9 mouse cellular contexts compared by ENCODE assay signal in the genomic region with DNA sequence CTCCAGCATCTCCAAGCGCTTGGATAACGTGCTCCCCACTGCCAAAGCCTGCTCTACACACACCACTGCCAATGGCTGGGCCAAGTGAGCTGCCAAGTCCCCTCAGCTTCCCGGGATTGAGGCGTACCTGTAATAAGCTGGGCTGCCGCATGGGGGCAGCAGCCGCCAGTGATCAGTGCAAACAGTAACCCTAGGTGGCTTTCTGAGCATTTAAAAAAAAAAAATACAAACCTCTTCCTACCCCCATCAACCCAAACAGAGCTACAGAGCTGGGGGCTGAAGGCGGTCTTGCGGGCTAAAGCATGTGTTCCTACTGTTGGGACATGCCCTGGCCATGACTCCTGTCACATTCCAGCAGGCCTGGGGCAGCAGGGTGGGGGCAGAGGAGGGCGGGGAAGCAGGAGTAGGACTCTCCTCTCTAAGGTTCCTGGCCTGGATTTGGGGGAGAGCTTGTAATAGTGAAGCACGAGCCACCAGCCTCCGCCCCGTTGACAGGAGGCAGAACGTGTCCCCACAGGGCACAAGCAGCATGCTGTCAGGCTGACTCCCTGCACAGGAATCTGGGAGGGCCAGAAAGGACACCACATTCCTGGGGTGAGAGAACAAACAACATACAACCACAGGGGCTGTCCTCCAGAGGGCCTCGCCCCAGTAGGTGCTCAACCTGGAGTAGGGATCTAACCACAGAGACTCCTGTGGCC. TPM values are rescaled to one million over a fixed set of nuclear protein-coding genes. Genes with fewer than 3 reads are reported as not detected.
DNase-seq lines count a peak whose midpoint lies in the region; ATAC-seq and TF ChIP-seq lines count a peak whose summit lies in the region.
"Had no signal": no experiment of that assay in that cellular context is flagged by ENCODE, and none has a peak within 500 bp of the region (broad histone marks: within the 10 kb centered on the region; RNA-seq: fewer than 3 reads in every experiment).

No protein-coding gene starts in this region.

- H3ac ChIP-seq in C2C12 (ENCODE audit: control insufficient read depth, insufficient read length, low read depth) = peak overlapping the region; percentile 38

- ATAC-seq in embryonic facial prominence, embryonic 15.5 days (ENCODE audit: insufficient number of reproducible peaks, low FRiP score, low TSS enrichment, low read depth) = peak; percentile 43
- peak; percentile 23; the same call in 1 of the 2 replicates for ATAC-seq in heart, embryonic 15.5 days (replicated peaks; ENCODE audit: insufficient number of reproducible peaks, insufficient read depth, low FRiP score, low read depth)
- ATAC-seq in liver, embryonic 13.5 days (ENCODE audit: low read depth) = peak; percentile 30; the same call in 1 of the 2 replicates

- peak; percentile 79 for DNase-seq in adrenal gland, postnatal 25 days
- peak; percentile 86 for DNase-seq in kidney, postnatal 14 days
- peak; percentile 55 for DNase-seq in liver, embryonic 13.5 days
- peak; percentile 78 for DNase-seq in neural tube, embryonic 10.5 days (ENCODE audit: extremely low spot score, low spot score)
- DNase-seq in thymus, adult 18-20 months = peak; percentile 46 to 47

- TF ChIP-seq CTCF in C2C12 (IDR thresholded peaks at IDR 0.05; ENCODE audit: control insufficient read depth, insufficient read depth, insufficient read length) = peak; percentile 67

- H3K27ac ChIP-seq in embryonic facial prominence, embryonic 15.5 days (replicated peaks) = peak overlapping the region; percentile 77
- peak overlapping the region; percentile 49 for H3K27ac ChIP-seq in heart, embryonic 15.5 days
- no peak overlapping the region for H3K27ac ChIP-seq in liver, embryonic 13.5 days

- H3K4me1 ChIP-seq in embryonic facial prominence, embryonic 15.5 days = peaks cover 51% of the 10 kb centered on the region
- H3K4me1 ChIP-seq in heart, embryonic 15.5 days (replicated peaks) = peaks cover 32% of the 10 kb centered on the region
- peaks cover 10% of the 10 kb centered on the region; the same call in 1 of the 2 replicates for H3K4me1 ChIP-seq in liver, embryonic 13.5 days (replicated peaks)

- no peak overlapping the region for H3K4me3 ChIP-seq in C2C12 (ENCODE audit: insufficient read depth, poor library complexity, severe bottlenecking)
- H3K4me3 ChIP-seq in embryonic facial prominence, embryonic 15.5 days (replicated peaks) = no peak overlapping the region
- no peak overlapping the region for H3K4me3 ChIP-seq in heart, embryonic 15.5 days
- no peak overlapping the region for H3K4me3 ChIP-seq in liver, embryonic 13.5 days (replicated peaks)
- H3K4me3 ChIP-seq: erythroblast, embryonic 14.5 days had no signal

- peaks cover 47% of the 10 kb centered on the region for H3K79me3 ChIP-seq in C2C12 (ENCODE audit: low read depth)

- H3K27me3 ChIP-seq in C2C12 (ENCODE audit: control insufficient read depth, insufficient read depth, insufficient read length) = no peaks in the 10 kb centered on the region
- H3K27me3 ChIP-seq in embryonic facial prominence, embryonic 15.5 days = no peaks in the 10 kb centered on the region
- no peaks in the 10 kb centered on the region for H3K27me3 ChIP-seq in heart, embryonic 15.5 days
- no peaks in the 10 kb centered on the region for H3K27me3 ChIP-seq in liver, embryonic 13.5 days

- H3K9me3 ChIP-seq in embryonic facial prominence, embryonic 15.5 days (replicated peaks) = no peaks in the 10 kb centered on the region
- no peaks in the 10 kb centered on the region for H3K9me3 ChIP-seq in heart, embryonic 15.5 days (replicated peaks)
- H3K9me3 ChIP-seq in liver, embryonic 13.5 days (replicated peaks) = no peaks in the 10 kb centered on the region

- peaks cover 81% of the 10 kb centered on the region for H3K79me2 ChIP-seq in C2C12 (ENCODE audit: control insufficient read depth, insufficient read depth)

- no peak overlapping the region for H3K9ac ChIP-seq in embryonic facial prominence, embryonic 15.5 days
- no peak overlapping the region for H3K9ac ChIP-seq in heart, embryonic 15.5 days
- H3K9ac ChIP-seq in liver, embryonic 13.5 days = no peak overlapping the region

- peaks cover 74% of the 10 kb centered on the region for H3K36me3 ChIP-seq in C2C12 (ENCODE audit: control insufficient read depth, insufficient read depth)
- H3K36me3 ChIP-seq in embryonic facial prominence, embryonic 15.5 days = peaks cover 74% of the 10 kb centered on the region
- H3K36me3 ChIP-seq in heart, embryonic 15.5 days = peaks cover 47% of the 10 kb centered on the region
- H3K36me3 ChIP-seq in liver, embryonic 13.5 days = peaks cover 83% of the 10 kb centered on the region

- 10% methylated on average over 14 of the region's 14 CpGs for WGBS in embryonic facial prominence, embryonic 15.5 days
- WGBS in heart, embryonic 15.5 days = 18% methylated on average over 14 of the region's 14 CpGs
- 33% methylated on average over 14 of the region's 14 CpGs for WGBS in liver, embryonic 13.5 days (ENCODE audit: insufficient replicate concordance)

- H3K4me2 ChIP-seq in embryonic facial prominence, embryonic 15.5 days (replicated peaks) = no peak overlapping the region
- H3K4me2 ChIP-seq in heart, embryonic 15.5 days = no peak overlapping the region
- no peak overlapping the region for H3K4me2 ChIP-seq in liver, embryonic 13.5 days

TF ChIP-seq in C2C12, 6 proteins besides CTCF, POLR2A, EP300 and RAD21:
- TF ChIP-seq MYOD1 (IDR thresholded peaks at IDR 0.05; ENCODE audit: control insufficient read depth, insufficient read length, low read depth) (peak; percentile 14), MYOG (IDR thresholded peaks at IDR 0.05; ENCODE audit: control insufficient read depth, extremely low read depth, insufficient read length) (no peak), MAX (IDR thresholded peaks at IDR 0.05) (peak; percentile 96), CEBPB (IDR thresholded peaks at IDR 0.05; ENCODE audit: low read depth) (no peak), FOSL1 (IDR thresholded peaks at IDR 0.05; ENCODE audit: insufficient read depth, low read length, poor library complexity, severe bottlenecking) (no peak)

RNA-seq across cellular contexts. Expression of a gene that starts 12.7 kb away (rescaled TPM):
- polyA plus RNA-seq in C2C12 (2012; fragmentation: generic; extraction: Trizol) = 5.3 TPM
- total RNA-seq in adrenal gland, postnatal 25 days (2021) = 5.3 and 6.6 TPM in 2 replicates
- polyA plus RNA-seq in embryonic facial prominence, embryonic 15.5 days (2015; fragmentation: Nextera tagmentation; extraction: Ambion mirVana) = 2.3 and 3.7 TPM in 2 replicates
- polyA plus RNA-seq in heart, embryonic 15.5 days (2015; fragmentation: Nextera tagmentation; extraction: Ambion mirVana) = 0.47 and 0.94 TPM in 2 replicates
- 0.06 and 0.10 TPM in 2 replicates for polyA plus RNA-seq in liver, embryonic 13.5 days (2015; fragmentation: Nextera tagmentation; extraction: Ambion mirVana)

RNA-seq across cellular contexts. Expression of a gene that starts 16.8 kb away (rescaled TPM):
- polyA plus RNA-seq in C2C12 (2012; fragmentation: generic; extraction: Trizol) = 79.3 TPM
- total RNA-seq in adrenal gland, postnatal 25 days (2021) = 66.6 and 69.7 TPM in 2 replicates
- 56.0 and 64.0 TPM in 2 replicates for polyA plus RNA-seq in embryonic facial prominence, embryonic 15.5 days (2015; fragmentation: Nextera tagmentation; extraction: Ambion mirVana)
- 39.5 and 44.9 TPM in 2 replicates for polyA plus RNA-seq in heart, embryonic 15.5 days (2015; fragmentation: Nextera tagmentation; extraction: Ambion mirVana)
- 11.2 and 12.1 TPM in 2 replicates for polyA plus RNA-seq in liver, embryonic 13.5 days (2015; fragmentation: Nextera tagmentation; extraction: Ambion mirVana)

RNA-seq across cellular contexts. Expression of a gene that starts 18.2 kb away (rescaled TPM):
- 78.3 TPM for polyA plus RNA-seq in C2C12 (2012; fragmentation: generic; extraction: Trizol)
- total RNA-seq in adrenal gland, postnatal 25 days (2021) = 169 and 208 TPM in 2 replicates
- 141 and 147 TPM in 2 replicates for polyA plus RNA-seq in embryonic facial prominence, embryonic 15.5 days (2015; fragmentation: Nextera tagmentation; extraction: Ambion mirVana)
- polyA plus RNA-seq in heart, embryonic 15.5 days (2015; fragmentation: Nextera tagmentation; extraction: Ambion mirVana) = 72.1 and 97.8 TPM in 2 replicates
- 39.8 and 41.8 TPM in 2 replicates for polyA plus RNA-seq in liver, embryonic 13.5 days (2015; fragmentation: Nextera tagmentation; extraction: Ambion mirVana)

RNA-seq across cellular contexts. Expression of a gene that starts 18.2 kb away (rescaled TPM):
- polyA plus RNA-seq in C2C12 (2012; fragmentation: generic; extraction: Trizol) = 125 TPM
- 96.4 and 123 TPM in 2 replicates for total RNA-seq in adrenal gland, postnatal 25 days (2021)
- 81.3 and 83.1 TPM in 2 replicates for polyA plus RNA-seq in embryonic facial prominence, embryonic 15.5 days (2015; fragmentation: Nextera tagmentation; extraction: Ambion mirVana)
- polyA plus RNA-seq in heart, embryonic 15.5 days (2015; fragmentation: Nextera tagmentation; extraction: Ambion mirVana) = 36.3 and 51.0 TPM in 2 replicates
- 49.0 and 49.9 TPM in 2 replicates for polyA plus RNA-seq in liver, embryonic 13.5 days (2015; fragmentation: Nextera tagmentation; extraction: Ambion mirVana)

RNA-seq across cellular contexts. Expression of a gene that starts 31.2 kb away (rescaled TPM):
- 14.7 TPM for polyA plus RNA-seq in C2C12 (2012; fragmentation: generic; extraction: Trizol)
- total RNA-seq in adrenal gland, postnatal 25 days (2021) = 1.00 TPM in 1 of 2 replicates, not detected in the other
- polyA plus RNA-seq in embryonic facial prominence, embryonic 15.5 days (2015; fragmentation: Nextera tagmentation; extraction: Ambion mirVana) = 16.6 and 16.8 TPM in 2 replicates
- polyA plus RNA-seq in heart, embryonic 15.5 days (2015; fragmentation: Nextera tagmentation; extraction: Ambion mirVana) = 0.49 and 1.7 TPM in 2 replicates
- 0.09 TPM in 1 of 2 replicates, not detected in the other for polyA plus RNA-seq in liver, embryonic 13.5 days (2015; fragmentation: Nextera tagmentation; extraction: Ambion mirVana)
- polyA plus RNA-seq: erythroblast, embryonic 14.5 days had no signal
